Mouse (Mus musculus): ENCODE measurements at regions not wholly inside any gene's neighbourhood (a gene's known extent, or its start where the extent isn't known, plus 50 kb on each side); places are given as distances from the start of the nearest gene placed in this dataset.

- TF ChIP-seq EP300 (IDR thresholded peaks at IDR 0.05; ENCODE audit: low read depth) (no peak), CTCF (IDR thresholded peaks at IDR 0.05; ENCODE audit: low read depth) (peak; percentile 39; the same call in 1 of the 2 replicates)
Observed at GRCm38 (mm10) chr11:86875738-86876137, 68.2 kb upstream of the Dhx40 start.

Measured in liver, embryonic 14.5 days (tissue).